Mouse (Mus musculus) forebrain, embryonic 10.5 days (tissue): ENCODE data around the gene Sox4. TPM values are rescaled to one million over a fixed set of nuclear protein-coding genes. Genes with fewer than 3 reads are reported as not detected.

ENCODE experiments used
- DNase-seq: peaks from one replicate; pipeline ENCODE4 v3.0.0-alpha.2; 2017; ENCODE audit warnings: low spot score; ENCODE audit errors: extremely low spot score
- H3K27ac ChIP-seq: fragments of 300-500 bp; sonication (generic); 2 replicates; pipeline ENCODE4 v1.5.1; 2016; ENCODE audit warnings: mild to moderate bottlenecking
- H3K27me3 ChIP-seq: fragments of 300-500 bp; sonication (generic); 2 replicates; pipeline ENCODE4 v1.6.1; 2016; ENCODE audit warnings: mild to moderate bottlenecking; ENCODE audit not compliant: poor library complexity, severe bottlenecking
- H3K36me3 ChIP-seq: fragments of 300-500 bp; sonication (generic); replicated peaks from 2 replicates; pipeline ENCODE4 v1.6.1; 2016; ENCODE audit warnings: mild to moderate bottlenecking, moderate library complexity
- H3K4me1 ChIP-seq: fragments of 300-500 bp; sonication (generic); 2 replicates; pipeline ENCODE4 v1.6.1; 2016
- H3K4me3 ChIP-seq: fragments of 300-500 bp; sonication (generic); 2 replicates; pipeline ENCODE4 v1.5.1; 2016; ENCODE audit warnings: mild to moderate bottlenecking, moderate library complexity
- H3K9me3 ChIP-seq: fragments of 300-500 bp; sonication (generic); 2 replicates; pipeline ENCODE4 v1.6.1; 2016; ENCODE audit warnings: mild to moderate bottlenecking, moderate library complexity
- WGBS: fragments of 180-500 bp; shearing (Covaris S2); methylation state at CpG from one replicate; pipeline ENCODE4 v1.1.7; 2016; 5-methylcytosine and 5-hydroxymethylcytosine counted together
- polyA plus RNA-seq: library from polyadenylated mRNA; unstranded; fragments of >200 nt; fragmentation: Nextera tagmentation; extraction: Ambion mirVana; gene quantifications from 2 replicates; pipeline ENCODE4 v1.2.1, GENCODE M21; 2016

Gene Sox4
- polyA plus RNA-seq, 1 experiment from 2014 or later, result 52.0 TPM

DNA sequence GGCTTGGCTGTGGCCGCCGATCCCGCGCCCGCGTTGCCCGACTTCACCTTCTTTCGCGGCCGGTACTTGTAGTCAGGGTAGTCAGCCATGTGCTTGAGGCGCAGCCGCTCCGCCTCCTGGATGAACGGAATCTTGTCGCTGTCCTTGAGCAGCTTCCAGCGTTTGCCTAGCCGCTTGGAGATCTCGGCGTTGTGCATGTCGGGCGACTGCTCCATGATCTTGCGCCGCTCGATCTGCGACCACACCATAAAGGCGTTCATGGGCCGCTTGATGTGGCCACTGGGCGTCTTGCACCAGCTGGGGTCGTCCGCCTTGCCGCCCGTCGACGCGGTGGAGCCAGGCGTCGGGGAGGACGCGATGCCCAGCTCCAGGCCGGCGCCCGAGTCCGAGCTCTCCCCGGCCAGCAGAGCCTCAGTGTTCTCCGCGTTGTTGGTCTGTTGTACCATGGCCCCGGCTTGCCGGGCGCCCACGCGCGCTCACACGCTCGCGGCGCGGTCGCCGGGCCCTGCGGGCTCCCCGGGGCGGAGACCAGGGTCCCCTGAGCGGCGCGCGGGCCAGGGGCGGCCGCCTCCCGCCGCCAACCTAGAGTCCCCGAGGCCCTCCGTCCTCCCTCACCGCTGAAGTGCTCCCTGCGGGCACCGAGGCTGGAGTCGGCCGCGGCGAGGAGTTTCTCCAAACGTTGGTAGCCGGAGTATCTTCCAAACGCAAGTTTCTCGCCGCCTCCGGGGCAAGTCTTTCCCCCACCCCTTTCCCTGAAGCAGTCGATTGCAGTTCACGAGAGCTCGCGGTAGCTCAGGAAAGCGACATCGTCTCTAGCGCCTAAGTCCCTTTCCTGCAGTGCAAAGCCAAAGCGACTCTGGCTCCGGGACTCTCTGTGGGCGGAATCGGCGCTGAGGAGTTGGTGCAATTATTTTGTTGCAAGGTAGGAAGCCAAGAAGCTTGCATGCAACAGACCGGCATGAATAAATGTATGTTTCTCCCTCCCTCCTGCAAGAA is 639 bp downstream of the Sox4 start:
- whole genome bisulfite sequencing, result under 1% methylated on average over 98 of the region's 98 CpGs
- Histone ChIP-seq H3K27me3 (peaks cover 4% of the 10 kb centered on the region; the same call in 1 of the 2 replicates), H3K9me3 (no peaks in the 10 kb centered on the region), H3K27ac (peak overlapping the region; percentile 99), H3K4me1 (peaks cover 32% of the 10 kb centered on the region), H3K36me3 (peaks cover 23% of the 10 kb centered on the region), H3K4me3 (peak overlapping the region; percentile 84)
- peak; percentile 55 for DNase-seq

DNA sequence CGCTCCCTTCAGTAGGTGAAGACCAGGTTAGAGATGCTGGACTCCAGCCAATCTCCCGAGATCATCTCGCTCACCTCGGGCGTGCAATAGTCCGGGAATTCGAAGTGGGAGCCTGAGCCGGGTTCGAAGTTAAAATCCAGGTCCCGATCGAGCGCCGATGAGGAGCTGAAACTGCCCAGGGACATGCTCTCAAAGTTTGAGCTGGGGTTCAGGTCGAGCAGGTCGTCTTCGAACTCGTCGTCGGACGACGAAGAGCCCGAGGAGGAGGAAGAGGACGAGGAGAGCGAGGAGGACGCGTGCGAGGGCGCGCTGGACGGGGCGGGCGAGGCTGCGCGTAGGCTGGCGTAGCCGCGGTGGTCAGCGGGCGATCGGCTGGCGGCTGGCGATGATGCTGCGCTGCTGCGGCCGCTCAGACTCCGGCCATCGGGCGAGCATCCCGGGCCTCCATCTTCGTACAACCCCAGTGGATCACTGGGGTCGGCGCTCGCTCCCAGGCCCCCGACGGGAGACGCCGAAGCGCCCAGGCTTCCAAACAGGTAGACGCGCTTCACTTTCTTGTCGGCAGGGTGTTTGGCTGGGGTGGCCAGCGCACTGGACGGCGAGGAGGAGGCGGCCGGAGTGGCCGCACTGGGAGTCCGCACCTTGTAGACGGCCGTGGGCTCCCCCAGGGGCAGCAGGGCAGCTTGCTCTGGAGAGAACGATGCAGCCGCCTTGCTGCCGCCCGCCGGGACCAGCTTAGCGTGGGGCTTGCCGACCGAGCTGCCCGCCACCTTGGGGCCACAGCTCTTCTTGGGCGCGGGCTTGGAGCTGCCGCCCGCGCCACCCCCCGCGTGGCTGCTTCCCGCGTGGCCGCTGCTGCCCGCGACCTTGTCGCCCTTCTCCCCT is 1.6 kb downstream of the Sox4 start:
- peaks cover 4% of the 10 kb centered on the region; the same call in 1 of the 2 replicates for H3K27me3 ChIP-seq
- peak overlapping the region; percentile 84 for H3K4me3 ChIP-seq
- peaks cover 23% of the 10 kb centered on the region for H3K36me3 ChIP-seq
- H3K4me1 ChIP-seq, result peaks cover 32% of the 10 kb centered on the region
- H3K9me3 ChIP-seq, result no peaks in the 10 kb centered on the region
- WGBS, result under 1% methylated on average over 92 of the region's 92 CpGs
- peak overlapping the region; percentile 99 for H3K27ac ChIP-seq
- DNase-seq, result peak; percentile 52

DNA sequence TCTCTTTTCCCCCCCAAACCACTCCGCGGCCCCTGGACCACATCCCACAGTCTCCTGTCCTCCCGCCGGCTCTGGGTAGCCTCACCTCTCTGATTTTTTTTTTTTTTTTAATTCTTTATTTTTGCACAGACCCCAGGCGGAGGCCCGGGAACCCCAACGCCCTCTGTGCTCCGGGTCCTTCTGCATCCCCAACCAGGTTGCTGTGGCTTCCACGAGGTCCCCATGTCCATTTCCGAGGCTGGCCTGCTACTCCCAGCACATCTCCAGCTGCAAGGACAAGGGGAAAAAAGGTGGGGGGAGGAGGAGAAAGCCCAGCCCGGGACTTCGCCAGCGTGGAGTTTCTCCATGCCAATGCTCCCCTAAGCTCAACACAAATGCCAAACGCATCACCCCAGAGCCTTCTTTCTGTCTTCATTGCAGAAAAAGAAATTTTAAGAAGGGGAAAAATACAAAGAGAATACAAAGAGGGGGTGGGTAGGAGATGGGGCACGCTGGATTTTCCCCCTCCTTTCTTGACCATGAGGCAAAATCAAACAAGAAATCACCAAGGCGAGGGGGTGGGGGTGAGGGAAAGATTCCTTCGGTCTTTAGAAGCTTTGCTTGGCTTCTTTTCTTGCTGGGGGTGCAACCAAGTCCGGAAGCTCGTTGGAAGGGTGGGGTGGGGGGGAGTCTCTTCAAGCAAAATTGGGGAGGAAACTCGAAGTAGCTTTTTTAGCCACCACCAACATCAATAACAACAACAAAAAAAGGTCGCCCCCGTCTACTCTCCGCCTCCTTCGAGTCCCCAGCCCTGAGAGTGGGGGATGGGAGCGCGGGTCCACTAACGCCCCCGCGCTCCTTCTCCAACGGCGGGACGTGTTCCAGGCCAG is 2.7 kb downstream of the Sox4 start:
- under 1% methylated on average over 32 of the region's 32 CpGs for WGBS

DNA sequence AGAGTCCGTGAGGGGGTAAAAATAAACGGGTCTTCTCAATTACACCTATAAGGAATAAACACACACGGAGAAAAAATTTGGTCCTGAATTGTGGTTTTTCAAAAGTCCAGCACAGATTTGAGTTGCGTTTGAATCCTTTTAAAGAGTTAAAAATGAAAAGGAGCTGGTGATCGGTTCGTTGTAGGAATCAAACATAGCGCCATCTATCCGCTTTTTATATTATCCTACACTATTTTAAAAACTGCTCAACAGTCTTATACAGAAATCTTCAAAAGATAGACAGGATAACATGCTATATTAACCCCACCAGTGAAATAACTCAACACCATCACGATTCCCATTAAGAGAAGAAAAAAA is 3.3 kb downstream of the Sox4 start:
- Histone ChIP-seq H3K36me3 (peaks cover 28% of the 10 kb centered on the region), H3K27ac (peak overlapping the region; percentile 99), H3K4me3 (peak overlapping the region; percentile 84), H3K9me3 (peaks cover 3% of the 10 kb centered on the region; the same call in 1 of the 2 replicates), H3K27me3 (peaks cover 4% of the 10 kb centered on the region; the same call in 1 of the 2 replicates), H3K4me1 (peaks cover 38% of the 10 kb centered on the region)
- no peak for DNase-seq
- 0% methylated on average over 9 of the region's 9 CpGs for WGBS

More for the DNA sequence above, 2.7 kb downstream of the Sox4 start:
- no peaks in the 10 kb centered on the region for H3K9me3 ChIP-seq
- H3K36me3 ChIP-seq, result peaks cover 23% of the 10 kb centered on the region
- peak overlapping the region; percentile 99 for H3K27ac ChIP-seq
- H3K27me3 ChIP-seq, result peaks cover 4% of the 10 kb centered on the region; the same call in 1 of the 2 replicates
- DNase-seq, result peak; percentile 73
- peaks cover 38% of the 10 kb centered on the region for H3K4me1 ChIP-seq
- H3K4me3 ChIP-seq, result peak overlapping the region; percentile 84

DNA sequence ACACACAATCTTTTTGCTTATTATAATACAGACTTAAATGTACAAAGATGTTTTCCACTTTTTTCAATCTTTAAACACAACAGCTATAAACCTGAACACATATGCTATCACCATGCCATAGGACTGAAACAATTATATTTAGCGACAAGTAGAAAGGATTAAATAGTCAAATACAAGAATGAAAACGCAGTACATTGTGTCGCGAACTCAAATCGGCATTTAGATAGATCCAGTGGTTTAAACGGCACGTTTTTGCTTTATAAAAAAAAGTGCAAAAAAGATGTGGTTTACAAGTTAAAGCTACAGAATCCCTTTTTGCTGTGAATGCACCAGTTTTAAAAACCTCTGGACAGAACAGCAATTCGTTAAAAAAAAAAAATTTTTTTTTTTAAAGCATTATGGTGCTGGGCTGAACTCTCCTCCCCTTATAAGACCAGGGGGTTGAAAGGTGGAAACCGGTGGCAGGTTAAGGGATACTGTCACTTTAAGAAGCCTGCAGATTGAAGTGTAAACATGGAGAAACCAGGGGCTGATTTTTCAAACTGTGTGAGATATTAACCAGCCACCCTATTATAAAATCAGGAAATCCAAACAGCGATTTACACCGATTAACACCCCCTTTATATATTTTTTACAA is 4.1 kb downstream of the Sox4 start:
- DNase-seq, result no peak
- H3K9me3 ChIP-seq, result peaks cover 4% of the 10 kb centered on the region; the same call in 1 of the 2 replicates
- no peaks in the 10 kb centered on the region for H3K27me3 ChIP-seq
- H3K27ac ChIP-seq, result peak overlapping the region; percentile 99
- H3K36me3 ChIP-seq, result peaks cover 34% of the 10 kb centered on the region
- H3K4me3 ChIP-seq, result peak overlapping the region; percentile 84
- WGBS, result 12% methylated on average over 11 of the region's 11 CpGs
- H3K4me1 ChIP-seq, result peaks cover 32% of the 10 kb centered on the region

- no peaks in the 10 kb centered on the region for H3K27me3 ChIP-seq
- peak overlapping the region; percentile 84 for H3K4me3 ChIP-seq
- H3K27ac ChIP-seq, result peak overlapping the region; percentile 99
- H3K4me1 ChIP-seq, result peaks cover 28% of the 10 kb centered on the region
- H3K9me3 ChIP-seq, result peaks cover 4% of the 10 kb centered on the region; the same call in 1 of the 2 replicates
- peaks cover 34% of the 10 kb centered on the region for H3K36me3 ChIP-seq
- 2% methylated on average over 10 of the region's 10 CpGs for WGBS
- DNase-seq, result peak; percentile 42
Measured at GRCm38 (mm10) chr13:28948541-28948940, 5.0 kb downstream of the Sox4 start.

GRCm38 (mm10) chr13:28947740-28948441 is 5.6 kb downstream of the Sox4 start:
- H3K27ac ChIP-seq, result peak overlapping the region; percentile 99
- H3K36me3 ChIP-seq, result peaks cover 34% of the 10 kb centered on the region
- H3K4me1 ChIP-seq, result peaks cover 30% of the 10 kb centered on the region
- H3K9me3 ChIP-seq, result peaks cover 4% of the 10 kb centered on the region; the same call in 1 of the 2 replicates
- no peak for DNase-seq
- WGBS, result 23% methylated on average over 7 of the region's 7 CpGs
- H3K27me3 ChIP-seq, result no peaks in the 10 kb centered on the region
- peak overlapping the region; percentile 84 for H3K4me3 ChIP-seq

DNA sequence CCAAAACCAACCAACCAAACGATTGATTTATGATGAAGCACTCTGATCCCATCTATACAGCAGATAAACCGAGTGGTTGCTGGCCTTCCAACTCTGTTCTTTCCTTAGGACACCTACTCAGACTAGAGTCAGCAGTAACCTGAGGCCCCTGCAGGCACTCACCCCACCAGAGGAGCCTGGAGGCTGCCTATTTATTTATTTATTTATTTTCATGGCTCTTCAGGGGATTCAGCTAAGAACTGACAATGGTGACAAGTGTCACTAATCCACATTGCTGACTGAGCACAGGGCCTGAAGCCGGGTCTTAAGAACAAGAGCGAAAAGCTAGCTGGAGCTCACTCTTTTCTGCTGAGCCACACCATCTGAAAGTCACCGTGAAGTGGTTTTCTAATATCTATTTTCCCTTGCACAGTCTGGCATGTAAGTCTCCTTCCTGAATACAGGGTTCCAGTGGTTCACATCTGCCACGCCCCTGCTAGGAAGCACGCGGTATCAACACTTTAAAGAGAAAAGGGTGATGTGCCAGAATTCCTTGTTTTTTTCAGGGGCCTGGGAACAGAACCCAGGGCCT is 6.9 kb downstream of the Sox4 start:
- H3K36me3 ChIP-seq, result peaks cover 29% of the 10 kb centered on the region
- H3K27ac ChIP-seq, result 0 out of 2 replicates have a peak overlapping the region, but pooled peaks have one; percentile 3
- no peak for DNase-seq
- H3K9me3 ChIP-seq, result peaks cover 4% of the 10 kb centered on the region; the same call in 1 of the 2 replicates
- H3K4me3 ChIP-seq, result no peak overlapping the region
- WGBS, result 42% methylated on average over 8 of the region's 8 CpGs
- no peaks in the 10 kb centered on the region for H3K27me3 ChIP-seq
- H3K4me1 ChIP-seq, result peaks cover 42% of the 10 kb centered on the region

GRCm38 (mm10) chr13:28945681-28946080 is 7.8 kb downstream of the Sox4 start:
- peaks cover 4% of the 10 kb centered on the region; the same call in 1 of the 2 replicates for H3K9me3 ChIP-seq
- 95% methylated on average over 5 of the region's 5 CpGs for WGBS
- H3K36me3 ChIP-seq, result peaks cover 23% of the 10 kb centered on the region
- H3K4me3 ChIP-seq, result no peak overlapping the region
- H3K4me1 ChIP-seq, result peaks cover 42% of the 10 kb centered on the region
- no peaks in the 10 kb centered on the region for H3K27me3 ChIP-seq
- DNase-seq, result no peak
- no peak overlapping the region; the same call in 1 of the 2 replicates for H3K27ac ChIP-seq

GRCm38 (mm10) chr13:28942926-28943325 is 10.6 kb downstream of the Sox4 start:
- peaks cover 32% of the 10 kb centered on the region for H3K4me1 ChIP-seq
- no peak overlapping the region for H3K27ac ChIP-seq
- H3K36me3 ChIP-seq, result peaks cover 12% of the 10 kb centered on the region
- H3K27me3 ChIP-seq, result no peaks in the 10 kb centered on the region
- no peak for DNase-seq
- WGBS, result 76% methylated on average over 4 of the region's 4 CpGs
- H3K9me3 ChIP-seq, result peaks cover 4% of the 10 kb centered on the region; the same call in 1 of the 2 replicates
- H3K4me3 ChIP-seq, result no peak overlapping the region
